Mouse (Mus musculus): ENCODE data around the gene Mrps7. TPM values are rescaled to one million over a fixed set of nuclear protein-coding genes. Genes with fewer than 3 reads are reported as not detected.

Gene Mrps7
- polyA plus RNA-seq, 2 experiments, result 47.4 to 86.6 TPM

DNA sequence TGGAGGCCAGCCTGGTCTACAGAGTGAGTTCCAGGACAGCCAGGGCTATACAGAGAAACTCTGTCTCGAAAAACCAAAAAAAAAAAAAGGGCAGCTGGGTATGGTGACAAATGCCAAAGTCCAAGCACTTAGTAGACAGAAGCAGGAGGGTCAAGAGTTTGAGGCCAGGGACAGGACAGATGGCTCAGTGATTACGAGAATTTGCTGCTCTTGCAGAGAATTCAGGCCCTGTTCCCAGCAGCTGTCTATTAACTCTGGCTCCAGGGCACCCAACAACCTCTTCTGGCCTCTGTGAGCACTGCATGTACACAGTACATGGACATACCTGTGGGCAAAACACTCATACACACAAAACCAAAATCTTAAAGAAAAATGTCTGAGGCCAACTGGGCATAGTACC is 14.3 kb downstream of the Mrps7 start:
- Histone ChIP-seq H3K27me3 (ENCODE audit: control insufficient read depth, insufficient read depth, low read length) (no peaks in the 10 kb centered on the region), H3K9me3 (ENCODE audit: control insufficient read depth, low read length) (no peaks in the 10 kb centered on the region), H3K4me1 (ENCODE audit: control insufficient read depth, insufficient read depth, low read length) (peaks cover 5% of the 10 kb centered on the region; the same call in 1 of the 2 replicates), H3K4me2 (replicated peaks; ENCODE audit: low read depth, low read length, severe bottlenecking) (no peak overlapping the region), H3K27ac (replicated peaks; ENCODE audit: low read depth, low read length) (no peak overlapping the region), H3K9ac (ENCODE audit: low read depth, low read length, severe bottlenecking) (no peak overlapping the region), H3K36me3 (ENCODE audit: control insufficient read depth, insufficient read depth, low read length) (peaks cover 58% of the 10 kb centered on the region), H3K4me3 (replicated peaks; ENCODE audit: low read length) (no peak overlapping the region)
- 76% methylated on average over 2 of the region's 2 CpGs for WGBS
- ATAC-seq (ENCODE audit: low FRiP score, low read depth), result no peak
- TF ChIP-seq POLR2A (IDR thresholded peaks at IDR 0.05; ENCODE audit: borderline replicate concordance, extremely low read depth, insufficient read depth, insufficient read length), result no peak
- no peak for DNase-seq (ENCODE audit: low spot score)

DNA sequence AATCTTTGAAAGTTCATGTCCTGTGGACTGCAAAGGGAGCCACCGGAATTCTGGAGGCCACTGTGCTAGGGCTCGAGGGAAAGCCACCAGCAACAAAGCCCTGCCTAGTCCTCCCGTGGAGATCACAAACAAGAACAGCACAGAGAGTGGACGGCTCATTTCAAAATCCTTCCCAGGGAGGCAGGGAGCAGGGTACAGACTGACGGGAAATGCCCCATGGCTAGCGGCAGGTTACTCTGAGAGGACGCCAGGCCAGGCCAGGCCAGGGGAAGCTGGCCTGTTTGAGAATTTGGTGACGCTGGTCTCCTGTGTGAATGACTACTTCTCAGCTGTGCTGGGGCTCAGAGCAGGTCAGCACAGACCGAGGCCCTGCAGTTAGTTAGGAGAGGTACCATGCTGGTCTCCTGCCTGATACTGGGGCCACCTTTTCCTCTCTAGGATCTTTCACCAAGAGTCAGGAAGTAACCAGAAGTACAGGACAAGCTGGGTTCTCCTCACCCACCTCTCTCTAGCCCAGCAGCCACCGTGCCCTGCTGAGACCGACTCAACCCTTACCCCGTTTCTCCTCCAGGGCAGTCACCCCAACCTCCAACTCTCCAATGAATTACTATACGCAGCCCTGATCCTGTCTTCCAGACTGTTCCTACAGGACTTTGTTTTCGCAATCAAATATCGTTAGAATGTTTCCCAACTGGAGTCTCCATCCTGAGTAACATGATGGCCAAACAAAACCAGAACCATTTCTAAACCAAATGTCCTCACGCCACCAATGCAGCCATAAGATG is 15.2 kb downstream of the Mrps7 start:
- Histone ChIP-seq H3K4me2 (replicated peaks; ENCODE audit: low read depth, low read length, severe bottlenecking) (no peak overlapping the region), H3K36me3 (ENCODE audit: control insufficient read depth, insufficient read depth, low read length) (peaks cover 64% of the 10 kb centered on the region), H3K4me3 (replicated peaks; ENCODE audit: low read length) (no peak overlapping the region), H3K4me1 (ENCODE audit: control insufficient read depth, insufficient read depth, low read length) (no peaks in the 10 kb centered on the region), H3K9me3 (ENCODE audit: control insufficient read depth, low read length) (no peaks in the 10 kb centered on the region), H3K27ac (replicated peaks; ENCODE audit: low read depth, low read length) (no peak overlapping the region), H3K27me3 (ENCODE audit: control insufficient read depth, insufficient read depth, low read length) (no peaks in the 10 kb centered on the region), H3K9ac (ENCODE audit: low read depth, low read length, severe bottlenecking) (no peak overlapping the region)
- DNase-seq (ENCODE audit: low spot score), result no peak
- ATAC-seq (ENCODE audit: low FRiP score, low read depth), result no peak
- 88% methylated on average over 16 of the region's 16 CpGs for WGBS
- TF ChIP-seq POLR2A (IDR thresholded peaks at IDR 0.05; ENCODE audit: borderline replicate concordance, extremely low read depth, insufficient read depth, insufficient read length), result no peak

DNA sequence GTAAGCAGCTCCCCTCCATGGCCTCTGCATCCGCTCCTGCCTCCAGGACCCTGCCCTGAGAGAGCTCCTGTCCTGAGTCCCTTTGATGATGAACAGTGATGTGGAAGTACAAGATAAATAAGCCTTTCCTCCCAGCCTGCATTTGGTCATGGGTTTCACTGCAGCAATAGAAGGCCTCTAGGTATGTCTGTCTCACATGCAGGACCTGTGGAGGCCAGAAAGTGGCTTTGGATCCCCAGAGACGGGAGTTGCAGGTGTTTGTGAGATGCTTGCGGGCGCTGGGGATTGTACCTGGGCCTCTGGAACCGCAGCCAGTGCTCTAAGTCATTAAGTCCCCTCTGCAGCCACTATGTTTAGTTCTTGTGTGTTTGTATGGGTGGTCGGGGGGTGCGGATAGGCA is 16.2 kb downstream of the Mrps7 start:
- no peak for TF ChIP-seq POLR2A (IDR thresholded peaks at IDR 0.05; ENCODE audit: borderline replicate concordance, extremely low read depth, insufficient read depth, insufficient read length)
- peaks cover 59% of the 10 kb centered on the region for H3K36me3 ChIP-seq (ENCODE audit: control insufficient read depth, insufficient read depth, low read length)
- 92% methylated on average over 7 of the region's 7 CpGs for WGBS

DNA sequence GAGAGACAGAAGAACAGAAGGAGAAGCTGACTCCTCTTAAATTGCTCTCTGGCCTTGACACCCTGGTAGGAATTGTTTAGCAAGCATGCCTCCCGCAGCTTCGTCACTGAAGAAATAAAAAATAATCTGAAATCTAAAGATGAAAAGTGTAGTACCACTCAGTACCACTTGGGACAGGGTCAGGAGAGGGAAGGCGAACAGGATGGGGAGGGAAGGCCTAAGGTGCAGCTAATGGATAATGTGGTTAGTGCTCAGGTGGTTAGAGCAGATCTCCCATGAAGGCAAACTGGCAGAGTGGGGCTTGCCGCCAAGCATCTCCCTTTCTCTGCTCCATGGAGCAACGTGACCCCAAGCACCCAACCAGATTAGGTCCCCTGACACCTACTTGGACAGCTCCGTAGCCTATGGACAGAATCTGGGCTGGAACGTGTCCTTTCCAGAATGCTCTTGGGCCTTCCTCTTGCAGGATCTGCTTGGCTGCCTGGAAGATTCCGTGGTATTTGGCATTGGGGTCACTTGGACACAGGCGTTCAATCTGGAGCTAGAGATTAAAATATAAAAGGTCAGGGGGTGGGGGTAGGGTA is 19.9 kb downstream of the Mrps7 start:
- H3K4me2 ChIP-seq (replicated peaks; ENCODE audit: low read depth, low read length, severe bottlenecking), result no peak overlapping the region
- 76% methylated on average over 9 of the region's 9 CpGs for WGBS
- H3K4me3 ChIP-seq (replicated peaks; ENCODE audit: low read length), result no peak overlapping the region
- no peaks in the 10 kb centered on the region for H3K9me3 ChIP-seq (ENCODE audit: control insufficient read depth, low read length)
- no peak for DNase-seq (ENCODE audit: low spot score)
- no peak overlapping the region for H3K9ac ChIP-seq (ENCODE audit: low read depth, low read length, severe bottlenecking)
- H3K27me3 ChIP-seq (ENCODE audit: control insufficient read depth, insufficient read depth, low read length), result no peaks in the 10 kb centered on the region
- no peak for TF ChIP-seq POLR2A (IDR thresholded peaks at IDR 0.05; ENCODE audit: borderline replicate concordance, extremely low read depth, insufficient read depth, insufficient read length)
- ATAC-seq (ENCODE audit: low FRiP score, low read depth), result no peak
- H3K4me1 ChIP-seq (ENCODE audit: control insufficient read depth, insufficient read depth, low read length), result no peaks in the 10 kb centered on the region
- peaks cover 36% of the 10 kb centered on the region for H3K36me3 ChIP-seq (ENCODE audit: control insufficient read depth, insufficient read depth, low read length)
- H3K27ac ChIP-seq (replicated peaks; ENCODE audit: low read depth, low read length), result no peak overlapping the region

More for the DNA sequence above, 16.2 kb downstream of the Mrps7 start:
- H3K27me3 ChIP-seq (ENCODE audit: control insufficient read depth, insufficient read depth, low read length), result no peaks in the 10 kb centered on the region
- H3K9ac ChIP-seq (ENCODE audit: low read depth, low read length, severe bottlenecking), result no peak overlapping the region
- ATAC-seq (ENCODE audit: low FRiP score, low read depth), result no peak
- no peaks in the 10 kb centered on the region for H3K4me1 ChIP-seq (ENCODE audit: control insufficient read depth, insufficient read depth, low read length)
- DNase-seq (ENCODE audit: low spot score), result no peak
- no peak overlapping the region for H3K4me2 ChIP-seq (replicated peaks; ENCODE audit: low read depth, low read length, severe bottlenecking)
- no peak overlapping the region for H3K27ac ChIP-seq (replicated peaks; ENCODE audit: low read depth, low read length)
- H3K9me3 ChIP-seq (ENCODE audit: control insufficient read depth, low read length), result no peaks in the 10 kb centered on the region
- H3K4me3 ChIP-seq (replicated peaks; ENCODE audit: low read length), result no peak overlapping the region

DNA sequence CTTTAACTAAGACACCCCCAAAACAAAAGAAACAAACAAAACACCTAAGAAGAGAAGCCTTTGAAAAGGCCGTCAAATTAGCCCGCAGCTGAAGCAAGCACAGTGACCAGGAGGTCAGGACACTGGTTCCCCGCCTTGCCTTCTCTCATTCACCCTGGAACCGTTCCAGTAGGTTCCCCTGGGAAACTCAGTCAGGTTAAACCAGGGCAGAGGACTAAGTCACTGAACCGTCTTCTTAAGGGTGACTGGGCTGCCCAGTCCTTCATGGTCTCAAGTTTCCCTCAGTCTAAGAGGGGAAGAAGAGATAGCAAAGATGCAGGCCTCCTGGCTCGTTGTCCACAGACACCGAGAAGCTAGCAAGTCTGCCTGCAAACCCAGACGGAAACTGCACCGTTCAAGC is 22.2 kb downstream of the Mrps7 start:
- Histone ChIP-seq H3K4me2 (replicated peaks; ENCODE audit: low read depth, low read length, severe bottlenecking) (no peak overlapping the region), H3K36me3 (ENCODE audit: control insufficient read depth, insufficient read depth, low read length) (peaks cover 23% of the 10 kb centered on the region), H3K27ac (replicated peaks; ENCODE audit: low read depth, low read length) (no peak overlapping the region), H3K9me3 (ENCODE audit: control insufficient read depth, low read length) (no peaks in the 10 kb centered on the region), H3K27me3 (ENCODE audit: control insufficient read depth, insufficient read depth, low read length) (no peaks in the 10 kb centered on the region), H3K4me1 (ENCODE audit: control insufficient read depth, insufficient read depth, low read length) (no peaks in the 10 kb centered on the region), H3K4me3 (replicated peaks; ENCODE audit: low read length) (no peak overlapping the region), H3K9ac (ENCODE audit: low read depth, low read length, severe bottlenecking) (no peak overlapping the region)
- WGBS, result 83% methylated on average over 9 of the region's 9 CpGs
- TF ChIP-seq POLR2A (IDR thresholded peaks at IDR 0.05; ENCODE audit: borderline replicate concordance, extremely low read depth, insufficient read depth, insufficient read length), result no peak
- no peak for DNase-seq (ENCODE audit: low spot score)
- no peak for ATAC-seq (ENCODE audit: low FRiP score, low read depth)

All from limb, embryonic 14.5 days (tissue).